Mouse (Mus musculus): ENCODE data around the gene Phc1. TPM values are rescaled to one million over a fixed set of nuclear protein-coding genes. Genes with fewer than 3 reads are reported as not detected.
"Not testable (repeated sequence)": the region's sequence is repeated elsewhere in the genome, so short reads cannot be mapped to it uniquely, and the experiment has no call there.

The Phc1 gene
- polyA plus RNA-seq, 1 experiment: 11.2 TPM

GRCm38 (mm10) chr6:122365706-122366105 is 25.3 kb upstream of the Phc1 start:
- TF ChIP-seq CTCF (IDR thresholded peaks at IDR 0.05; ENCODE audit: low read depth, low read length): no peak
- TF ChIP-seq POLR2A (IDR thresholded peaks at IDR 0.05; ENCODE audit: borderline replicate concordance, low read depth, low read length): no peak
- H3K27ac ChIP-seq (ENCODE audit: insufficient read depth, low read depth, low read length): no peak overlapping the region
- H3K4me1 ChIP-seq (ENCODE audit: control insufficient read depth, insufficient read depth, low read length): no peaks in the 10 kb centered on the region
- H3K4me3 ChIP-seq (ENCODE audit: insufficient read depth, low read length): no peak overlapping the region

DNA sequence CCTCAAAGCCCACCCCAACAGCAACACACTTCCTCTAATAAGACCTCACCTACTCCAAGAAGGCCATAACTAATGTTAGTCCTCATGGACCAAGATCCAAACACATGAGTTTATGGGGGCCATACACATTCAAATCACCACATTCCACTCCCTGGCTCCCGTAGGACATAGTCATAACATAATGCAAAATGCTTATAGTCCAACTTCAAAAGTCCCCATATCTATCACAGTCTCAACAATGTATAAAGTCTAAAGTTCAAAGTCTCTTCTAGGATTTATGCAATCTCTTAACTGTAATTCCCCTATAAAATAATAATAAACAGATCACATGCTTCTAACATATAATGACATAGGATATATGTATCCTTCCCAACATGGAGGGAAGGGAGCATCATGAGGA is 16.7 kb upstream of the Phc1 start:
- no peak overlapping the region for H3K27ac ChIP-seq (ENCODE audit: insufficient read depth, low read depth, low read length)
- no peaks in the 10 kb centered on the region for H3K4me1 ChIP-seq (ENCODE audit: control insufficient read depth, insufficient read depth, low read length)
- H3K4me3 ChIP-seq (ENCODE audit: insufficient read depth, low read length): no peak overlapping the region
- TF ChIP-seq POLR2A (IDR thresholded peaks at IDR 0.05; ENCODE audit: borderline replicate concordance, low read depth, low read length) (no peak), CTCF (IDR thresholded peaks at IDR 0.05; ENCODE audit: low read depth, low read length) (no peak)

DNA sequence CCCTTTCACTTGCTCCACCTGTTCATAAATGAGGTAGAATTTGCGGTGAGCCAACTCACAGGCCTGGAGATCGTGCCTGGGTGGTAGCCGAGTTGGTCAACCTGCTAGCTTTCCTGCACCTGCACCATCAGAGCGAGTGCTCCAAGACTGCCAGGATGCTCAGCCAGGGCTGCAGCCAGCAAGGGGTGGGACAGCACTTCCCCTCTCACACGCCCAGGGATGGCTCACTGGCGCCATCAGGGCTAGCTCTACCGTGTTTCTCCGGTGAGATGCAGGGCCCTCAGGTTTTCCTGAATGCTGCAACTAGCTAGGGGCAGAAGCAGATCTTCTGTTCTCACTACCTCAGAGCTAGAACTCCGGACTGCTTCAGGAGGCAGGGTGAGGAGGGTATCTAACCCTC is 15.5 kb upstream of the Phc1 start:
- Histone ChIP-seq H3K4me1 (ENCODE audit: control insufficient read depth, insufficient read depth, low read length) (no peaks in the 10 kb centered on the region), H3K4me3 (ENCODE audit: insufficient read depth, low read length) (no peak overlapping the region), H3K27ac (ENCODE audit: insufficient read depth, low read depth, low read length) (no peak overlapping the region)
- TF ChIP-seq CTCF (IDR thresholded peaks at IDR 0.05; ENCODE audit: low read depth, low read length): no peak
- no peak for TF ChIP-seq POLR2A (IDR thresholded peaks at IDR 0.05; ENCODE audit: borderline replicate concordance, low read depth, low read length)

GRCm38 (mm10) chr6:122347326-122347725 is 7.0 kb upstream of the Phc1 start:
- not testable (repeated sequence) for H3K4me1 ChIP-seq (ENCODE audit: control insufficient read depth, insufficient read depth, low read length); H3K4me3 ChIP-seq (ENCODE audit: insufficient read depth, low read length); H3K27ac ChIP-seq (ENCODE audit: insufficient read depth, low read depth, low read length)

DNA sequence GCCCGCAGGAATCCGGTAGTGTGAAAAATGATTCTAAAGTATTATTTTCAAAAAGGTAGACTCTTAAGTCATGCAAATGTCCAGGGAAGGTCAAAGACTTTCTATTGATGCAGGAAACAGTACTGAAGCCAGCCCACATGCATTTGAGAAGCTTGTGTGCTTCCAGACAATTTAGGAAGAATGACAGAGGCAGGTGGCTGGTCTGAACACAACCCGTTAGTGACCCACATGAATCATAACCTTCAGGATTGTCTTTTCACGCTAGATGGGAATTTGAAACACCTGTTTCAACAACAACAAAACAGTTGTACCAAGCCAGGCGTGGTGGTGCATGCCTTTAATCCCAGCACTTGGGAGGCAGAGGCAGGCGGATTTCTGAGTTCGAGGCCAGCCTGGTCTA is 6.0 kb upstream of the Phc1 start:
- Histone ChIP-seq H3K4me3 (ENCODE audit: insufficient read depth, low read length) (no peak overlapping the region), H3K4me1 (ENCODE audit: control insufficient read depth, insufficient read depth, low read length) (no peaks in the 10 kb centered on the region), H3K27ac (ENCODE audit: insufficient read depth, low read depth, low read length) (no peak overlapping the region)
- TF ChIP-seq POLR2A (IDR thresholded peaks at IDR 0.05; ENCODE audit: borderline replicate concordance, low read depth, low read length) (no peak), CTCF (IDR thresholded peaks at IDR 0.05; ENCODE audit: low read depth, low read length) (no peak)

- Histone ChIP-seq H3K4me1 (ENCODE audit: control insufficient read depth, insufficient read depth, low read length) (no peaks in the 10 kb centered on the region), H3K4me3 (ENCODE audit: insufficient read depth, low read length) (no peak overlapping the region), H3K27ac (ENCODE audit: insufficient read depth, low read depth, low read length) (no peak overlapping the region)
- TF ChIP-seq POLR2A (IDR thresholded peaks at IDR 0.05; ENCODE audit: borderline replicate concordance, low read depth, low read length) (no peak), CTCF (IDR thresholded peaks at IDR 0.05; ENCODE audit: low read depth, low read length) (no peak)
Measured at GRCm38 (mm10) chr6:122345731-122346130, 5.4 kb upstream of the Phc1 start.

GRCm38 (mm10) chr6:122344386-122345116 is 4.2 kb upstream of the Phc1 start:
- H3K4me1 ChIP-seq (ENCODE audit: control insufficient read depth, insufficient read depth, low read length): peaks cover 4% of the 10 kb centered on the region; the same call in 1 of the 2 replicates
- no peak for TF ChIP-seq POLR2A (IDR thresholded peaks at IDR 0.05; ENCODE audit: borderline replicate concordance, low read depth, low read length)
- TF ChIP-seq CTCF (IDR thresholded peaks at IDR 0.05; ENCODE audit: low read depth, low read length): no peak
- no peak overlapping the region for H3K27ac ChIP-seq (ENCODE audit: insufficient read depth, low read depth, low read length)
- H3K4me3 ChIP-seq (ENCODE audit: insufficient read depth, low read length): no peak overlapping the region

GRCm38 (mm10) chr6:122343719-122344118 is 3.4 kb upstream of the Phc1 start:
- H3K4me1 ChIP-seq (ENCODE audit: control insufficient read depth, insufficient read depth, low read length): peaks cover 4% of the 10 kb centered on the region; the same call in 1 of the 2 replicates
- H3K4me3 ChIP-seq (ENCODE audit: insufficient read depth, low read length): no peak overlapping the region
- TF ChIP-seq CTCF (IDR thresholded peaks at IDR 0.05; ENCODE audit: low read depth, low read length): no peak
- TF ChIP-seq POLR2A (IDR thresholded peaks at IDR 0.05; ENCODE audit: borderline replicate concordance, low read depth, low read length): no peak
- no peak overlapping the region for H3K27ac ChIP-seq (ENCODE audit: insufficient read depth, low read depth, low read length)

- Histone ChIP-seq H3K4me3 (ENCODE audit: insufficient read depth, low read length) (no peak overlapping the region), H3K27ac (ENCODE audit: insufficient read depth, low read depth, low read length) (no peak overlapping the region), H3K4me1 (ENCODE audit: control insufficient read depth, insufficient read depth, low read length) (peaks cover 4% of the 10 kb centered on the region; the same call in 1 of the 2 replicates)
- TF ChIP-seq POLR2A (IDR thresholded peaks at IDR 0.05; ENCODE audit: borderline replicate concordance, low read depth, low read length): no peak
- TF ChIP-seq CTCF (IDR thresholded peaks at IDR 0.05; ENCODE audit: low read depth, low read length): no peak
Measured at GRCm38 (mm10) chr6:122342125-122342524, 1.8 kb upstream of the Phc1 start.

DNA sequence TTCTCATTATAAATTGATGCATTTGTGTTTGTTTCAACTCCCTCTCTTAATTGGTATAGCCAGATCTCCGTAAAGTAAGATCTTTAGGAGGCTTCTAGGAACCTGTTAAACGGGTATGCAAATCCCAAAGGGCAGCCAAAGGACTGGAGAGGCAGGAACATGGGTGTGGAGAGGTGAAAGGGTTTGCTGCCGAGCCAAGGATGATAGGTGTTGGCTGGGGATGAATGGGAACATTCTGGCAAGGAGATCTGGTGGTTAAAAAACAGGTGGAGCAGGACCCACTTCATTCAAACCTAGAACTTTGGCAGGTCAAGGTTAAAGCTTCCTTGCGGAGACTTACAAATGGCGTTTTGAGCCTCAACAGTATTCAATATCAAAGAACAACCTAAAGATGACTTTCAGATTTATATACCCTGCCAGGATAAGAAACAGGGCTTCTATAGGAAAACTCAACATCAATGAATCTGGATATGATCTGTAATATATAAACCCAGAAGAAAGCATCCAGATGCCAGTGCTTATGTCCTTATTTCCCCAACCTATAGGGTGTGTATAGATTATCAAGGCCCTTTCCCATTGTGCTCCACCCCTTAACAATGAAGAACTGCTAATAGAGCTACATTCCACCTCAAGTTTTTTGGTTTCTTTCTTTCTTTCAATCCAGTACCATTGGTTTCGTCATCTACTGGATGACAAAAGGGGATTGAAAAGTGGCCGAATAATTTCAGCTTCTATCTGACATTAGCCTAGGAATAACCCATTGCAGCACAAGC is 863 bp upstream of the Phc1 start:
- Histone ChIP-seq H3K27ac (ENCODE audit: insufficient read depth, low read depth, low read length) (no peak overlapping the region), H3K4me1 (ENCODE audit: control insufficient read depth, insufficient read depth, low read length) (peaks cover 4% of the 10 kb centered on the region; the same call in 1 of the 2 replicates), H3K4me3 (ENCODE audit: insufficient read depth, low read length) (no peak overlapping the region)
- TF ChIP-seq CTCF (IDR thresholded peaks at IDR 0.05; ENCODE audit: low read depth, low read length) (no peak), POLR2A (IDR thresholded peaks at IDR 0.05; ENCODE audit: borderline replicate concordance, low read depth, low read length) (no peak)
